Mouse (Mus musculus) ES-E14 (cell line): ENCODE results near the gene Scarb1. TPM values are rescaled to one million over a fixed set of nuclear protein-coding genes. Genes with fewer than 3 reads are reported as not detected.

Experiments used
- DNase-seq: peaks from one replicate; pipeline ENCODE4 v3.0.0-alpha.2; 2013; ENCODE audit warnings: low read depth, low spot score
- H3K27ac ChIP-seq: 2 replicates; pipeline ENCODE4 v1.5.1; 2012; ENCODE audit warnings: low read depth, mild to moderate bottlenecking, low read length, moderate library complexity, mixed read lengths; ENCODE audit not compliant: poor library complexity, insufficient read depth, severe bottlenecking
- H3K36me3 ChIP-seq: 2 replicates; pipeline ENCODE4 v1.6.1; 2012; ENCODE audit warnings: mild to moderate bottlenecking, low read length, moderate library complexity, mixed read lengths; ENCODE audit not compliant: control insufficient read depth, poor library complexity, insufficient read depth, severe bottlenecking
- H3K4me1 ChIP-seq, 2 experiments: fragments of 150-350 bp in 1 of 2; sonication (generic) in 1 of 2; 2 replicates each; pipeline ENCODE4 v1.6.1; 2012; ENCODE audit warnings: low read length in 2 of 2, mild to moderate bottlenecking in 1 of 2, mixed read lengths in 1 of 2; ENCODE audit not compliant: control insufficient read depth in 2 of 2, insufficient read depth in 2 of 2, poor library complexity in 1 of 2
- H3K4me3 ChIP-seq, 2 experiments: fragments of 150-350 bp in 1 of 2; sonication (generic) in 1 of 2; 2 replicates each; pipeline ENCODE4 v1.5.1; 2012; ENCODE audit warnings: low read length in 2 of 2, low read depth in 1 of 2, mild to moderate bottlenecking in 1 of 2, mixed read lengths in 1 of 2; ENCODE audit not compliant: insufficient read depth in 1 of 2, poor library complexity in 1 of 2, severe bottlenecking in 1 of 2
- H3K9ac ChIP-seq: 2 replicates; pipeline ENCODE4 v1.6.1; 2012; ENCODE audit warnings: low read depth, mild to moderate bottlenecking, low read length, mixed read lengths; ENCODE audit not compliant: poor library complexity, insufficient read depth, severe bottlenecking
- H3K9me3 ChIP-seq: fragments of 150-350 bp; sonication (generic); 2 replicates; pipeline ENCODE4 v1.6.1; 2012; ENCODE audit warnings: low read depth, mild to moderate bottlenecking, low read length; ENCODE audit not compliant: control insufficient read depth, insufficient read depth
- CHD2 ChIP-seq: IDR thresholded peaks from 2 replicates; pipeline ENCODE4 v1.6.1; 2014; ENCODE audit warnings: mild to moderate bottlenecking, low read depth, low read length, inconsistent platforms
- HCFC1 ChIP-seq: IDR thresholded peaks from 2 replicates; pipeline ENCODE4 v1.6.1; 2012; ENCODE audit warnings: low read length, inconsistent platforms, borderline replicate concordance; ENCODE audit not compliant: insufficient read depth
- MAFK ChIP-seq: IDR thresholded peaks from 2 replicates; pipeline ENCODE4 v1.6.1; 2014; ENCODE audit warnings: mild to moderate bottlenecking, low read depth, low read length, inconsistent platforms; ENCODE audit not compliant: insufficient read depth
- ZC3H11A ChIP-seq: IDR thresholded peaks from 2 replicates; pipeline ENCODE4 v1.6.1; 2012; ENCODE audit warnings: low read depth, mild to moderate bottlenecking, inconsistent platforms, low read length, borderline replicate concordance
- ZNF384 ChIP-seq: IDR thresholded peaks from 2 replicates; pipeline ENCODE4 v1.6.1; 2012; ENCODE audit warnings: low read depth, low read length, inconsistent platforms
- in situ Hi-C, 2 experiments: fragments of 600-800 bp; cut with MboI; formaldehyde crosslinking; loops; one replicate each; pipeline ENCODE4 v1.15.1; 2025; ENCODE audit warnings: low sequenced_read_pairs in 2 of 2, inconsistent platforms in 1 of 2; ENCODE audit not compliant: unreplicated experiment in 2 of 2
- total RNA-seq: library from RNA; depleted of rRNA; stranded (reverse); fragments of 300-350 nt; gene quantifications from 2 replicates; pipeline ENCODE4 v1.2.3, GENCODE M21; 2012

Scarb1 gene
- total RNA-seq, 1 experiment = 28.8 TPM

- Histone ChIP-seq H3K27ac (no peak overlapping the region), H3K9ac (no peak overlapping the region), H3K9me3 (no peaks in the 10 kb centered on the region), H3K4me1 (peaks cover 0 to 9% of the 10 kb centered on the region in 2 experiments; a peak in 1 of 4 replicates), H3K4me3 (no peak overlapping the region; a peak in 1 of 4 replicates), H3K36me3 (peaks cover 10% of the 10 kb centered on the region; the same call in 1 of the 2 replicates)
- in situ Hi-C loops = no loop called here
- TF ChIP-seq ZC3H11A (no peak), CHD2 (no peak), MAFK (no peak), HCFC1 (no peak), ZNF384 (no peak)
- no peak for DNase-seq
Observed at GRCm38 (mm10) chr5:125287053-125287655, 53.7 kb downstream of the Scarb1 start.

- Histone ChIP-seq H3K9ac (no peak overlapping the region), H3K4me1 (peaks cover 0 to 9% of the 10 kb centered on the region in 2 experiments; a peak in 1 of 4 replicates), H3K9me3 (no peaks in the 10 kb centered on the region), H3K27ac (no peak overlapping the region), H3K4me3 (no peak overlapping the region), H3K36me3 (peaks cover 10% of the 10 kb centered on the region; the same call in 1 of the 2 replicates)
- TF ChIP-seq ZNF384 = no peak
- TF ChIP-seq ZC3H11A = no peak
- no peak for TF ChIP-seq HCFC1
- TF ChIP-seq MAFK = no peak
- TF ChIP-seq CHD2 = no peak
- in situ Hi-C loops = no loop called here
- DNase-seq = no peak
Observed at GRCm38 (mm10) chr5:125286090-125286489, 54.8 kb downstream of the Scarb1 start.

DNA sequence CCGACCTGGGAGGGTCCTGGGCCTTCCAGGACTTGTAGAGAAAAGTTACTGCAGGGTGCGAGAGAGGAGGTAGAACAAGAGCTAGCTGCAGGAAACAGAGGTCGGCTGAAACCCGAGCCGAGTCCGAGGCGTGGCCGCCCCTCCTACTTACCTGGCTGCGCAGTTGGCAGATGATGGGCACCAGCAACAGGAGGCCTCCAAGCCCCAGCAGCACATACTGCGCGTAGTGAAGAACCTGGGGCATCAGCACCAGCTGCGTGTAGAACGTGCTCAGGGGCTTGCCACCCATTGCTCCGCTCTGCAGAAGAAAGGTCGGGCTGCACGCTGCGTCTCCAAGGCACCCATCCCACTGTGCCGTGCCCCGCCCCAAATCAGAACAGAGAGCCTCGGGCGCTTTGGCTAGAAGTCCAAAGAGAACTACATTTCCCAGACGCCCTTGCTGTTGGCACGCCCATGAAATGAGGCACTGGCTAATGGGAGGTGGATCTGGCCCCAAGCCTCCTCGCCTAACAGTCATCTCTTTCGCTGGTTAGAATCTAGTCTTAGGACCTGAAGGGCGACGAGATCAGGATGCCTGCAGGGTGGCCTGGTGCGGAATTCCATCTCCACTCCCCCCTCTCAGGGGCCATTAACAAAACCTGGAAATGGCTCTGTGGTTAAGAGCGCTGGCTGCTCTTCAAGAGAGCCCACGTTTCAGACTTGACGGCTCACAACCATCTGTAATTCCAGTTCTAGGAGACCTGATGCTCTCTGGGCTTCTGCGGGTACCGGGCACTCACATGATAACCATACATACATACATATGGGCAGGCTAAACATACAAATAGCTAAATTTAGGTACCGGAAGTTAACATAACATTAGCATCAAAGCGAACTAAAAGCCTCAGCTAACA, 56.9 kb downstream of the Scarb1 start:
- peak overlapping the region; percentile 50 to 59 for H3K4me3 ChIP-seq
- H3K9ac ChIP-seq = peak overlapping the region; percentile 6; the same call in 1 of the 2 replicates
- peaks cover 0 to 18% of the 10 kb centered on the region in 2 experiments; a peak in 2 of 4 replicates for H3K4me1 ChIP-seq
- in situ Hi-C loops = no loop called here
- no peak for TF ChIP-seq ZC3H11A
- TF ChIP-seq CHD2 = no peak
- no peak for TF ChIP-seq ZNF384
- TF ChIP-seq MAFK = no peak
- peak; percentile 96 for TF ChIP-seq HCFC1
- no peak overlapping the region for H3K27ac ChIP-seq
- peak; percentile 96 for DNase-seq
- H3K9me3 ChIP-seq = no peaks in the 10 kb centered on the region
- peaks cover 8% of the 10 kb centered on the region; the same call in 1 of the 2 replicates for H3K36me3 ChIP-seq

GRCm38 (mm10) chr5:125279216-125279615, 61.7 kb downstream of the Scarb1 start:
- no peak overlapping the region for H3K27ac ChIP-seq
- no peaks in the 10 kb centered on the region for H3K9me3 ChIP-seq
- H3K4me1 ChIP-seq = peaks cover 0 to 11% of the 10 kb centered on the region in 2 experiments; a peak in 2 of 4 replicates
- no peak overlapping the region for H3K4me3 ChIP-seq
- TF ChIP-seq MAFK (no peak), ZNF384 (no peak), ZC3H11A (no peak), CHD2 (no peak), HCFC1 (no peak)
- in situ Hi-C loops = no loop called here
- no peak overlapping the region for H3K9ac ChIP-seq
- no peak for DNase-seq
- peaks cover 5% of the 10 kb centered on the region; the same call in 1 of the 2 replicates for H3K36me3 ChIP-seq
